Mouse (Mus musculus) heart, embryonic 16.5 days (tissue): ENCODE data around the gene Rnd1. TPM values are rescaled to one million over a fixed set of nuclear protein-coding genes. Genes with fewer than 3 reads are reported as not detected.

Experiments used
- ATAC-seq: fragments of 200-750 bp; cut with Nextera tagmentation; replicated peaks from 2 replicates; pipeline ENCODE4 v1.8.0; 2017; ENCODE audit warnings: moderate number of reproducible peaks; ENCODE audit not compliant: insufficient read depth, low FRiP score; ENCODE audit errors: extremely low read depth
- H3K27ac ChIP-seq: fragments of 300-500 bp; sonication (generic); 2 replicates; pipeline ENCODE4 v1.5.1; 2014; ENCODE audit warnings: mild to moderate bottlenecking, low read length, control low read depth, moderate library complexity
- H3K27me3 ChIP-seq: fragments of 300-500 bp; sonication (generic); 2 replicates; pipeline ENCODE4 v1.6.1; 2014; ENCODE audit warnings: low read length, mixed read lengths; ENCODE audit not compliant: control insufficient read depth, insufficient read depth
- H3K36me3 ChIP-seq: fragments of 300-500 bp; sonication (generic); 2 replicates; pipeline ENCODE4 v1.6.1; 2014; ENCODE audit not compliant: control insufficient read depth, insufficient read depth
- H3K4me1 ChIP-seq: fragments of 300-500 bp; sonication (generic); 2 replicates; pipeline ENCODE4 v1.6.1; 2014; ENCODE audit warnings: low read length, mixed read lengths; ENCODE audit not compliant: control insufficient read depth, insufficient read depth
- H3K4me2 ChIP-seq: fragments of 300-500 bp; sonication (generic); 2 replicates; pipeline ENCODE4 v1.6.1; 2014; ENCODE audit warnings: low read depth, mild to moderate bottlenecking, control low read depth, low read length
- H3K4me3 ChIP-seq: fragments of 300-500 bp; sonication (generic); 2 replicates; pipeline ENCODE4 v1.5.1; 2014; ENCODE audit warnings: mild to moderate bottlenecking, control low read depth, low read length
- H3K9ac ChIP-seq: fragments of 300-500 bp; sonication (generic); 2 replicates; pipeline ENCODE4 v1.6.1; 2014; ENCODE audit warnings: low read length, control low read depth
- H3K9me3 ChIP-seq: fragments of 300-500 bp; sonication (generic); replicated peaks from 2 replicates; pipeline ENCODE4 v1.6.1; 2016; ENCODE audit warnings: low read length; ENCODE audit not compliant: control insufficient read depth
- WGBS: fragments of 180-500 bp; shearing (Covaris S2); extraction: QIAGEN DNeasy Blood & Tissue Kit; methylation state at CpG from one replicate; pipeline ENCODE4 v1.1.7; 2014; 5-methylcytosine and 5-hydroxymethylcytosine counted together
- polyA plus RNA-seq: library from polyadenylated mRNA; unstranded; fragments of >200 nt; fragmentation: Nextera tagmentation; extraction: Ambion mirVana; gene quantifications from 2 replicates; pipeline ENCODE4 v1.2.1, GENCODE M21; 2015

Gene Rnd1
- polyA plus RNA-seq, 1 experiment from 2014 or later = 1.7 TPM

- Histone ChIP-seq H3K4me3 (no peak overlapping the region), H3K9me3 (no peaks in the 10 kb centered on the region), H3K4me1 (peaks cover 25% of the 10 kb centered on the region), H3K4me2 (no peak overlapping the region), H3K36me3 (no peaks in the 10 kb centered on the region), H3K27ac (no peak overlapping the region), H3K9ac (no peak overlapping the region), H3K27me3 (peaks cover 30% of the 10 kb centered on the region)
- no peak for ATAC-seq
- 46% methylated on average over 7 of the region's 7 CpGs for WGBS
Measured at GRCm38 (mm10) chr15:98674284-98674993, 2.8 kb downstream of the Rnd1 start.

GRCm38 (mm10) chr15:98673732-98674131 is 3.5 kb downstream of the Rnd1 start:
- WGBS = 77% methylated on average over 7 of the region's 7 CpGs

DNA sequence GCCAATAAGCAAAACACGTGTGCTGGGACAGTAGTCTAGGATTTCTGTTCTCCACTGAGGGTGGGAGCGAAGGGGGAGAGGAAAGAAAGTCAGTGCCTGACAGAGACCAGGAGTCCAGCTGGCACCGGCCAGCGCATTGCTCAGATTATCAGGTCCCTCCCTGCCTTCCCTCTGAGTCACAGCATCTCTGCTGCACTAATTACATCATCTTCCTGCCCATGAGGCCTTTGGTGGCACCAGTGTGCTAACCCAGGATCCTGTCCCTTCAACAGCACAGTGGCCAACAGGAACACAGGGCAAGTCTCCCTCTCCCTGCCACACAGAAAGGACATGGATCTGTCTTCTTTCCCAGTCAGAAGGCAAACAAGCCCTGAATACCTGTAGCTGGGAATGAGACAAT is 4.7 kb downstream of the Rnd1 start:
- 26% methylated on average over 4 of the region's 4 CpGs for WGBS

More at GRCm38 (mm10) chr15:98673732-98674131, 3.5 kb downstream of the Rnd1 start:
- no peak for ATAC-seq
- Histone ChIP-seq H3K4me2 (no peak overlapping the region), H3K27ac (no peak overlapping the region), H3K36me3 (no peaks in the 10 kb centered on the region), H3K9me3 (no peaks in the 10 kb centered on the region), H3K9ac (no peak overlapping the region), H3K4me3 (no peak overlapping the region), H3K27me3 (peaks cover 30% of the 10 kb centered on the region), H3K4me1 (peaks cover 25% of the 10 kb centered on the region)

DNA sequence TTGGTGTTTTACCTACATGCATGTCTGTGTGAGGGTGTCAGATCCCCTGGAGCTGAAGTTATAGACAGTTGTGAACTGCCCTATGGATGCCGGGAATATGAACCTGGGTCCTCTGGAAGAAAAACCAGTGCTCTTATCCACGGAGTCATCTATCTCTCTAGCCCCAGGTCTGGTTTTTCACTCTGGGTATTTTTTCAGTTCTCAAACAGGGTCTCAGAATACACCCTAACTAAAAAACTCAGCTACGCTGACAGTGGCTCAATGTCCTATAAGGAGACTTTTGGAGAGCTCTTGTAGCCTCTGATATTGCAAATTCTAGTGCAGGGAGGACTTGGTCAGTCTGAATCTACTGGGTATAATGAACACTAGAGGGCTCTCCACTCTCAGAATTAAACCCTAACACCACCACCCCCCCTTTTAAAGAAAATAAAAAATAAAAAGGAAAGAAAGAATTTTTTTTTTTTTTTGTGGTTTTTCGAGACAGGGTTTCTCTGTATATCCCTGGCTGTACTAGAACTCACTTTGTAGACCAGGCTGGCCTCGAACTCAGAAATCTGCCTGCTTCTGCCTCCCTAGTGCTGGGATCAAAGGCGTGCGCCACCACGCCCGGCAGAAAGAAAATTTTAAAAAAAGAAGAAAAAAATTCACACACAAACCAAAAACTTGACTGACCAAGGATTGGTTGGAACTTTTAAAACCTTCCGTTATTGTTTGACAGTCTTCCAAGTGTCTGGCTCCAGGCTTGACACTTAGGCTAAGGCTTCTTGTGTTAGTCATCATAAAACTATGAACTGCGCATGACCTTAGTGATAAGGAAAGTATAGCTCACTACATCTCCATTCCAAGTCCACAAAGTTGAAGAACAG is 13.0 kb downstream of the Rnd1 start:
- no peak overlapping the region for H3K4me3 ChIP-seq
- peaks cover 10% of the 10 kb centered on the region for H3K4me1 ChIP-seq
- H3K9ac ChIP-seq = no peak overlapping the region
- H3K27me3 ChIP-seq = no peaks in the 10 kb centered on the region
- H3K4me2 ChIP-seq = no peak overlapping the region
- 70% methylated on average over 11 of the region's 11 CpGs for WGBS
- H3K27ac ChIP-seq = no peak overlapping the region
- H3K9me3 ChIP-seq = no peaks in the 10 kb centered on the region
- ATAC-seq = no peak
- H3K36me3 ChIP-seq = 0 out of 2 replicates have a peak, but pooled peaks cover under 1% of the 10 kb centered on the region

More for the DNA sequence above, 4.7 kb downstream of the Rnd1 start:
- Histone ChIP-seq H3K9me3 (no peaks in the 10 kb centered on the region), H3K4me1 (peaks cover 25% of the 10 kb centered on the region), H3K27ac (no peak overlapping the region; the same call in 1 of the 2 replicates), H3K9ac (no peak overlapping the region), H3K36me3 (no peaks in the 10 kb centered on the region), H3K4me3 (no peak overlapping the region), H3K4me2 (no peak overlapping the region), H3K27me3 (peaks cover 28% of the 10 kb centered on the region)
- peak; percentile 49 for ATAC-seq

DNA sequence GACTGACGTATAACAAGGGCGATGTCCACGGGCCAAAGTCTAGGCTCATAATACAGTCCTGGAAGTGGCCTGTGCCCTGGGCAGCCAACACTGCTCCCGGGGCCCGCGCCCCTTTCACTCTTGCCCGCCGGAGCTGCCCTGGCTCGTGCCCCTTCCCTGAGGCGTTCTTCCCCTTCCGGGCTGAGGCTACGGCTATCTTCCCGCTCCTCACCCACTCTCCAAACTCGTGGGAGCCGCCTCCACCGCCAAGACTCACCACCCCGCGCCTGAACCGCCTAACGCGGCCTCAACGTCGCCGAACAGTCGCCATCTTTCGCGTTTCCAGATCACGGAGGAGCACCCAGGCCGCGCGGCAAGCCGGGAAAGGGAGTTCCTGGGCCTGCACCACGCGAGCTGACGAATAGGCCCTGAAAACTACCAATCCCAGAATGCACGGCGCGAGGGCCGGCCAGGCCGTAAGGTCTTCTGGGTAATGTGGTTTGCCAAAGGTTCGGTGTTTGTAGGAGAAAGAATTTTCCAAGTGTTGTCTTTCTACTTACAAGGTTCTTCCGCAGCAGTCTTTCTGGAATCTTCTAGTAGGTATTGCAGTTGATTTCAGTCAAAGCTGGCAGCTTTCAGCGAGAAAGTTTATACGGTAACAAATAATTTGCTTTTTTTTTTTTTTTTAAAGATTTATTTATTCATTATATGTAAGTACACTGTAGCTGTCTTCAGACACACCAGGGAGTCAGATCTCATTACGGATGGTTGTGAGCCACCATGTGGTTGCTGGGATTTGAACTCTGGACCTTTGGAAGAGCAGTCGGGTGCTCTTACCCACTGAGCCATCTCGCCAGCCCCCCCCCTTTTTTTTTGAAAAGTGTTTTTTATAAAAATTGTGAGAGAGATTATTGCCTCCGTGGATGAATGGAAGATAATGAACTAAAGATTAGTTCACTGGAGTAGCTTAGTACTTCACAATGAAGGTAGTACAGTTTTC is 14.4 kb downstream of the Rnd1 start, which contains the start of gene Ddx23:
Gene Ddx23, minus strand, starts transcription at position 328 of the 979 bp plus-strand sequence.
- H3K27ac ChIP-seq = peak within 1 kb of the TSS; percentile 87
- H3K36me3 ChIP-seq = peaks cover 12% of the 10 kb centered on the region
- peaks cover 10% of the 10 kb centered on the region for H3K4me1 ChIP-seq
- peak; percentile 96 for ATAC-seq
- no peaks in the 10 kb centered on the region for H3K9me3 ChIP-seq
- WGBS = 4% methylated on average over 47 of the region's 48 CpGs
- H3K9ac ChIP-seq = peak within 1 kb of the TSS; percentile 92
- peak within 1 kb of the TSS; percentile 83 for H3K4me3 ChIP-seq
- peak within 1 kb of the TSS; percentile 93 for H3K4me2 ChIP-seq
- no peaks in the 10 kb centered on the region for H3K27me3 ChIP-seq

- WGBS = under 1% methylated on average over 14 of the region's 14 CpGs
- peak overlapping the region; percentile 93 for H3K4me2 ChIP-seq
- peak overlapping the region; percentile 87 for H3K27ac ChIP-seq
- peak overlapping the region; percentile 83 for H3K4me3 ChIP-seq
- peaks cover 19% of the 10 kb centered on the region for H3K36me3 ChIP-seq
- H3K9me3 ChIP-seq = no peaks in the 10 kb centered on the region
- no peaks in the 10 kb centered on the region for H3K27me3 ChIP-seq
- H3K4me1 ChIP-seq = peaks cover 10% of the 10 kb centered on the region
- H3K9ac ChIP-seq = peak overlapping the region; percentile 92
- no peak; the same call in 1 of the 2 replicates for ATAC-seq
Measured at GRCm38 (mm10) chr15:98662198-98662566, 15.1 kb downstream of the Rnd1 start.

DNA sequence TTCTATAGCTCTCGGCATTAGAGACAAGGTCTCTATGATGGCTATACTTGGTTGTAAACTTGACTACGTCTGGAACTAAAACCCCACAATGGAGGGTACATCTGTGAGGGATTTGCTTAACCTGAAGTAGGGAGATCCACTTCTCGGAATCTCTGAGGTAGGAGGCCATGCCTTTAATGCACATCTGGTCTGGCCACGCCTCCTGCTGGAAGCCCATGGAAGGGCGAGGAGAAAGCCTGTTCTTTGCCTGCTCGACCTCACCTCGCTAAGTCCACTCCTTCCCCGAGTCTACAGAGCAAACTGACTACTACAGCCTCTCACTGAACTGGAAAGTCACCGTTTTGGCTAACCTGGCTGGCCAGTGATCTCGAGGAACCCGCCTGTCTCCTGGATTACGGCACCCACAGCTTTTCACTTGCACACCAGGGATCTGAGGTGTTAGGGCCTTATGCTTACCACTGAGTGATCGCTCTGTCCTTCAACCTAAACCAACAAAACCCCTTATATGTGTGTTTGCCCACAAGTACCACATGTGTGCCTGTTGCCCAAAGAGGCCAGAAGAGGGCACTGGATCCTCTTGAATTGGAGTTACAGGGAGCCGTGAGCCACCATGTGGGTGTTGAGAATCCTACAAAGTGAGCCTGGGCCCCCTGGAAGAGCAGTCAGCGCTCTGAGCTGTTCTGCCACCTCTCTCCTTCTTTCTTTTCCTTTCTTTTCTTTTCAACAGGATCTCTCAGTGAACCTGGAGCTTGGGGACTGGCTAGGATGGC is 20.1 kb downstream of the Rnd1 start:
- H3K4me1 ChIP-seq = peaks cover 10% of the 10 kb centered on the region

DNA sequence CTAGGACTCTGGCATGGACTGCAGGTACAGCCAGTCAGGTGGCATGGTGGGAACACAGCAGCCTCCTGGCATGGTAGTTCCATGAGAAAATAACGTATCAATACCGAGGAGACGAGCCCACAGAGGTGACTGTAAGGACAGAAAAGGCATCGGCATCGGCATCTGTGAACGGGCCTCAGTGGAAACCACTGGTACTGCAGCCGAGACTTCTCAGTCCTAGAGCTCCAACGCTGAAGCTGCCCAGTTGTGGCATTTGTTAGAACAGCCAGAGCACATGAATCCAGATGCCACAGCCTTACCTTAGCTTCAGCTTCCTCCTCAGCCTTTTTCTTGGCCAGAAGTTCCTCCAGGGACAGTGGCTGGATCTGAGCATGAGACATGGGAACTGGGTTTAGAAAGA is 25.1 kb downstream of the Rnd1 start:
- no peaks in the 10 kb centered on the region for H3K9me3 ChIP-seq
- H3K4me1 ChIP-seq = no peaks in the 10 kb centered on the region
- peaks cover 90% of the 10 kb centered on the region for H3K36me3 ChIP-seq
- ATAC-seq = no peak
- H3K27ac ChIP-seq = no peak overlapping the region
- H3K4me3 ChIP-seq = no peak overlapping the region
- no peak overlapping the region for H3K4me2 ChIP-seq
- H3K27me3 ChIP-seq = no peaks in the 10 kb centered on the region
- no peak overlapping the region for H3K9ac ChIP-seq
- WGBS = 91% methylated on average over 8 of the region's 8 CpGs

More for the DNA sequence above, 20.1 kb downstream of the Rnd1 start:
- Histone ChIP-seq H3K27me3 (no peaks in the 10 kb centered on the region), H3K9ac (no peak overlapping the region), H3K4me3 (no peak overlapping the region), H3K36me3 (peaks cover 64% of the 10 kb centered on the region), H3K4me2 (no peak overlapping the region), H3K27ac (no peak overlapping the region), H3K9me3 (no peaks in the 10 kb centered on the region)
- ATAC-seq = no peak
- 83% methylated on average over 15 of the region's 15 CpGs for WGBS
